Mouse (Mus musculus) mouse trophoblast stem cell (cell line): Measurements from ENCODE around the gene Defb23.

Source experiments
- in situ Hi-C, 2 experiments: fragments of 300-500 bp; cut with MseI, MboI; formaldehyde crosslinking; loops; 2 replicates in 1 of 2; 3 replicates in 1 of 2; pipeline ENCODE4 v1.15.1; 2025

Gene Defb23

GRCm38 (mm10) chr2:152464570-152465150, at the start of gene Defb23:
Defb23 (minus strand) TSS chr2:152464620.
- in situ Hi-C loops: no loop called here

- in situ Hi-C loops: no loop called here
Observed at GRCm38 (mm10) chr2:152511592-152511991, 47.2 kb upstream of the Defb23 start, which contains the start of gene Defb26. Defb26 (minus strand) TSS chr2:152511692.

- in situ Hi-C loops: no loop called here
Observed at GRCm38 (mm10) chr2:152503950-152504349, 39.5 kb upstream of the Defb23 start.

GRCm38 (mm10) chr2:152500863-152501229, 36.4 kb upstream of the Defb23 start:
- in situ Hi-C loops: no loop called here

- in situ Hi-C loops: no loop called here
Observed at GRCm38 (mm10) chr2:152500204-152500862, 35.9 kb upstream of the Defb23 start.

GRCm38 (mm10) chr2:152498020-152498419, 33.6 kb upstream of the Defb23 start:
- in situ Hi-C loops: no loop called here

GRCm38 (mm10) chr2:152493151-152493550, 28.7 kb upstream of the Defb23 start:
- in situ Hi-C loops: no loop called here

- in situ Hi-C loops: no loop called here
Observed at GRCm38 (mm10) chr2:152490038-152490437, 25.6 kb upstream of the Defb23 start, which contains the start of gene Defb22. Defb22 (minus strand) TSS chr2:152490138.

- in situ Hi-C loops: no loop called here
Observed at GRCm38 (mm10) chr2:152487024-152487423, 22.6 kb upstream of the Defb23 start.

- in situ Hi-C loops: no loop called here
Observed at GRCm38 (mm10) chr2:152481726-152482125, 17.3 kb upstream of the Defb23 start.

- in situ Hi-C loops: no loop called here
Observed at GRCm38 (mm10) chr2:152480881-152481280, 16.5 kb upstream of the Defb23 start.

GRCm38 (mm10) chr2:152476763-152477162, 12.3 kb upstream of the Defb23 start, which contains the start of gene Defb20:
Defb20 (plus strand) TSS chr2:152477063.
- in situ Hi-C loops: no loop called here

- in situ Hi-C loops: no loop called here
Observed at GRCm38 (mm10) chr2:152472434-152472833, 8.0 kb upstream of the Defb23 start.

GRCm38 (mm10) chr2:152470973-152471372, 6.6 kb upstream of the Defb23 start:
- in situ Hi-C loops: no loop called here

GRCm38 (mm10) chr2:152459241-152459640, 5.2 kb downstream of the Defb23 start:
- in situ Hi-C loops: no loop called here

- in situ Hi-C loops: no loop called here
Observed at GRCm38 (mm10) chr2:152452101-152452781, 12.2 kb downstream of the Defb23 start.

GRCm38 (mm10) chr2:152450241-152450640, 14.2 kb downstream of the Defb23 start:
- in situ Hi-C loops: no loop called here

- in situ Hi-C loops: no loop called here
Observed at GRCm38 (mm10) chr2:152447461-152447860, 17.0 kb downstream of the Defb23 start.

- in situ Hi-C loops: no loop called here
Observed at GRCm38 (mm10) chr2:152446642-152447041, 17.8 kb downstream of the Defb23 start.

GRCm38 (mm10) chr2:152443281-152443680, 21.1 kb downstream of the Defb23 start:
- in situ Hi-C loops: no loop called here

GRCm38 (mm10) chr2:152442322-152442721, 22.1 kb downstream of the Defb23 start:
- in situ Hi-C loops: no loop called here

GRCm38 (mm10) chr2:152439833-152440232, 24.6 kb downstream of the Defb23 start:
- in situ Hi-C loops: no loop called here

- in situ Hi-C loops: no loop called here
Observed at GRCm38 (mm10) chr2:152438963-152439362, 25.5 kb downstream of the Defb23 start.
